Mouse (Mus musculus) kidney, adult 2 months (tissue): ENCODE measurements around the gene Nt5m.

Source experiments
- CTCF ChIP-seq: fragments of 200-500 bp; conservative IDR thresholded peaks from 2 replicates; pipeline ENCODE4 v1.5.1; 2011; ENCODE audit warnings: low read depth, mild to moderate bottlenecking, control low read depth, low read length, moderate library complexity, mixed read lengths; ENCODE audit not compliant: insufficient read depth, insufficient read length
- POLR2A ChIP-seq: fragments of 200-500 bp; IDR thresholded peaks from one replicate; pipeline ENCODE4 v1.6.1; 2011; ENCODE audit warnings: low read depth, low read length, control low read depth

DNA sequence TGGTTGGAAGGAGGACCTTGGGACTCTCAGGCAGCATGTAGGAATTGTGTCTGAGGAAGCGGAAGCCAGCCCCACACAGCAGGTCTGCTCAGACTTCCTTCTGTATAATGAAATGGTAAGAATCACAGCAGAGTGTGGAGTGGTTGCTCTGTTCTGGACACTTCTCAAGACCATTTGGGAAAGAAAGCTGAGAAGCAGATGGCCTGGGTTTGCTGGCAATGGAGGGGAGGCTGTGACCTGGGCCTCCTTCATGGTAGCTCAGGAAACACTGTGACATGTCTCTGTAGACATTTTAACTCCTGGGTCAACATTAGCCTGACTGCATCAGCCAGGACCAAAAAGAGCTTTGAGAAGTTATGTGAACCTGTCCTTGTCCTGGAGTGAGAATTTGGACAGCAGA is 61.7 kb downstream of the Nt5m start:
- no peak for TF ChIP-seq CTCF
- TF ChIP-seq POLR2A, result no peak
